Mouse (Mus musculus) erythroblast, embryonic 14.5 days (primary cell): ENCODE results near the gene Fmnl1.

Experiments
- GATA1 ChIP-seq: IDR thresholded peaks from 2 replicates; pipeline ENCODE4 v1.6.1; 2012; ENCODE audit warnings: low read length, inconsistent platforms, mixed read lengths
- TAL1 ChIP-seq: IDR thresholded peaks from 3 replicates; pipeline ENCODE4 v1.6.1; 2012; ENCODE audit warnings: low read length, inconsistent platforms, mixed read lengths

GRCm38 (mm10) chr11:103160738-103161137 lies 10.2 kb upstream of the Fmnl1 start:
- no peak for TF ChIP-seq TAL1
- TF ChIP-seq GATA1, result no peak
